Mouse (Mus musculus) right cerebral cortex, postnatal 36 days (tissue): ENCODE measurements around the gene Olfr655.

ENCODE experiments used
- DNase-seq, 2 experiments: peaks; one replicate each; pipeline ENCODE4 v3.0.0; 2022; ENCODE audit warnings: low spot score in 2 of 2, mixed read lengths in 1 of 2

The Olfr655 gene

GRCm38 (mm10) chr7:104601679-104602078 is at the start of gene Olfr655:
Olfr655 (minus strand) TSS chr7:104601779.
- DNase-seq = no peak

- DNase-seq = no peak
Measured at GRCm38 (mm10) chr7:104646841-104647482, 45.4 kb upstream of the Olfr655 start, which contains the start of gene Olfr658. Olfr658 (minus strand) TSS chr7:104647305.

- DNase-seq = no peak
Measured at GRCm38 (mm10) chr7:104624494-104624893, 22.9 kb upstream of the Olfr655 start, which contains the start of gene Olfr657. Olfr657 (plus strand) TSS chr7:104624794.

- DNase-seq = no peak
Measured at GRCm38 (mm10) chr7:104613655-104614054, 12.1 kb upstream of the Olfr655 start, which contains the start of gene Olfr656. Olfr656 (plus strand) TSS chr7:104613955.

- no peak for DNase-seq
Measured at GRCm38 (mm10) chr7:104604727-104605126, 3.1 kb upstream of the Olfr655 start.

- no peak for DNase-seq
Measured at GRCm38 (mm10) chr7:104603173-104603572, 1.6 kb upstream of the Olfr655 start.

GRCm38 (mm10) chr7:104588274-104588673 is 13.3 kb downstream of the Olfr655 start:
- no peak for DNase-seq

- no peak for DNase-seq
Measured at GRCm38 (mm10) chr7:104586725-104587124, 14.9 kb downstream of the Olfr655 start, which contains the start of gene Olfr654. Olfr654 (plus strand) TSS chr7:104587025.

GRCm38 (mm10) chr7:104581429-104581828 is 20.1 kb downstream of the Olfr655 start:
- DNase-seq = no peak

- DNase-seq = no peak
Measured at GRCm38 (mm10) chr7:104580846-104581245, 20.7 kb downstream of the Olfr655 start.

GRCm38 (mm10) chr7:104577014-104577413 is 24.6 kb downstream of the Olfr655 start, which contains the start of gene Olfr653:
Olfr653 (plus strand) TSS chr7:104577314.
- DNase-seq = no peak

- DNase-seq = no peak
Measured at GRCm38 (mm10) chr7:104560601-104561000, 41.0 kb downstream of the Olfr655 start, which contains the start of gene Olfr652. Olfr652 (plus strand) TSS chr7:104560901.

- no peak for DNase-seq
Measured at GRCm38 (mm10) chr7:104552700-104553099, 48.9 kb downstream of the Olfr655 start.

- no peak for DNase-seq
Measured at GRCm38 (mm10) chr7:104549833-104550232, 51.7 kb downstream of the Olfr655 start, which contains the start of gene Olfr651. Olfr651 (plus strand) TSS chr7:104550133.
